Mouse (Mus musculus) bone marrow, adult 2 months (tissue): ENCODE measurements around the gene Plgrkt. TPM values are rescaled to one million over a fixed set of nuclear protein-coding genes. Genes with fewer than 3 reads are reported as not detected.

Experiments
- H3K27ac ChIP-seq: fragments of 200-500 bp; 2 replicates; pipeline ENCODE4 v1.5.1; 2012; ENCODE audit warnings: low read depth, mild to moderate bottlenecking, control low read depth, inconsistent platforms, low read length; ENCODE audit not compliant: control insufficient read depth, poor library complexity, insufficient read depth
- H3K4me1 ChIP-seq: fragments of 200-500 bp; 2 replicates; pipeline ENCODE4 v1.6.1; 2011; ENCODE audit warnings: low read length; ENCODE audit not compliant: control insufficient read depth, insufficient read depth
- H3K4me3 ChIP-seq: fragments of 200-500 bp; replicated peaks from 2 replicates; pipeline ENCODE3; 2011; ENCODE audit warnings: mild to moderate bottlenecking, low read depth, low read length, control low read depth; ENCODE audit not compliant: control insufficient read depth
- CTCF ChIP-seq: fragments of 200-500 bp; IDR thresholded peaks from 2 replicates; pipeline ENCODE4 v1.5.1; 2011; ENCODE audit warnings: low read length, control low read depth; ENCODE audit not compliant: control insufficient read depth, insufficient read depth
- POLR2A ChIP-seq: fragments of 200-500 bp; IDR thresholded peaks from 2 replicates; pipeline ENCODE4 v1.6.1; 2011; ENCODE audit warnings: low read depth, mild to moderate bottlenecking, control low read depth, low read length, borderline replicate concordance; ENCODE audit not compliant: control insufficient read depth
- WGBS: fragments of 180-500 bp; shearing (Covaris S2); methylation state at CpG from one replicate; pipeline ENCODE4 v1.1.7; 2018; 5-methylcytosine and 5-hydroxymethylcytosine counted together
- polyA plus RNA-seq: library from polyadenylated mRNA; stranded (reverse); fragments of >200 nt; gene quantifications from 2 replicates; pipeline ENCODE4 v1.2.4, GENCODE M21; 2011; ENCODE audit warnings: low replicate concordance; ENCODE audit not compliant: missing spikeins, insufficient read depth, insufficient read length

Plgrkt gene
- polyA plus RNA-seq, 1 experiment, result 55.8 TPM

DNA sequence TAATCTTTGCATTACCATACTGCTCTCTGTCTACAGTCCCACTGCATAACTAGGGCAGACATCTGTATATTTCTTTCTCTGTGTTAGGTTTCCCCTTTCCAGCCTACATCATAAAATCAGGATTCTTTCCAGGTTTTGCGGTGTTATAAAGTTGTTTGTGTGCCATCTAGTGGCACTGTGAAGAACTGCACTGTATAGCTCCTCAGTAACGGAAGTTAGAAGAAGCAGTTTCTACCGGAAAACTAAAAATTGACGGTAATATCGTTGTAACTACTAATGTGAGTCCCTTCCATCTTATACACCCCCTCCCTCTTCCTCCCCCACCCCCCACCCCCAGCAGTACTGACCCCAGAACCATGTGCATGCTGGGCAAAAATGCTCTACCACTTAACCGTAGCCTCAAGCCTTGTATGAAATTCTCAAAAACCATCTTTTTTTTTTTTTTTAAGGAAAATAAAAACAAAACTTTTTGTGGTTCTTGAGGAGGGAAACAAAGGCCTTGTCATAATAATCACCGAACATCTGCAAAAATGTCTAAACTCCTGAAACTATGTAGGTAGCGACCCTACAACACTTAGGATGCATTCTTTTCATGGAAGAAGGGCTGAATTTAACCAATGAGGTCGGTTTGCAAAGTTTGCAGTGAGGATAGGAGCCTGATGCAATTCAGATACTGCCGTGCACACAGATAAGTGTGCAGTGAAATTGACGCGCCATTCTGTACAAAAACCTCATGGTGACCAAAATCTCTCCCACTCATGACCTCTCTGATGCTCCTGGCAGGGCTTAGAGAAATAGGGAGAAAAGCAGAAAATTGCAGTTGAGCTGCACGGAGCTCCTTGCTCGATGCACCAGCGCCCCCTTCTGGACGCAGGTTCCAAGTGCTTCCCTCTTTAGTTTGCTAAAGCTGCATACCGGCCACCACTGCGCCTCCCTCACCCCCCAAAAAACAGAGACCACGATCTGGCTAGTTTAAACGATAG is 12.0 kb downstream of the Plgrkt start:
- TF ChIP-seq POLR2A (no peak), CTCF (peak; percentile 98)
- no peaks in the 10 kb centered on the region for H3K4me1 ChIP-seq
- no peak overlapping the region for H3K27ac ChIP-seq
- peak overlapping the region; percentile 51 for H3K4me3 ChIP-seq
- 3% methylated on average over 20 of the region's 20 CpGs for WGBS

- no peak for TF ChIP-seq CTCF
- no peak for TF ChIP-seq POLR2A
- Histone ChIP-seq H3K27ac (no peak overlapping the region), H3K4me1 (no peaks in the 10 kb centered on the region), H3K4me3 (no peak overlapping the region)
- WGBS, result 78% methylated on average over 5 of the region's 5 CpGs
Observed at GRCm38 (mm10) chr19:29350991-29351390, 16.2 kb downstream of the Plgrkt start.

DNA sequence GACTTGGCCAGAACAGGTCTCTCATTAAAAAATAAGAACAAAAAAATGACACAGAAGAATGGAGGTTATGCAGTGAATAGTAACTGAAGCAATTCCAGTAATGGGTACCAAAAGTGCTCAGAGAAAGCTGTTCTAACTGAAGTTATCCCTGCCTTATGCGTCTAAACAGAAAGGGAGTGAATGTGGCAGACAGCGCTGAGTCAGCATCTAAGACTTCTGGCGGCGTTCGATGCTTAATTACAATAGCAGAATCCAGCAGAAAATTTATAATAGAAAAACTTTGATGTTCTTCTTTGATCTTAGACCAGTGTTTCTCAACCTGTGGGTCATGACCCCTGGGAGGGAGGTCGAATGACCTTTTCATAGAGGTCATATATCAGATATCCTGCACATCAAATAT is 21.6 kb downstream of the Plgrkt start:
- WGBS, result 84% methylated on average over 6 of the region's 6 CpGs
- TF ChIP-seq POLR2A, result no peak
- TF ChIP-seq CTCF, result no peak
- no peaks in the 10 kb centered on the region for H3K4me1 ChIP-seq
- H3K4me3 ChIP-seq, result no peak overlapping the region
- no peak overlapping the region for H3K27ac ChIP-seq

DNA sequence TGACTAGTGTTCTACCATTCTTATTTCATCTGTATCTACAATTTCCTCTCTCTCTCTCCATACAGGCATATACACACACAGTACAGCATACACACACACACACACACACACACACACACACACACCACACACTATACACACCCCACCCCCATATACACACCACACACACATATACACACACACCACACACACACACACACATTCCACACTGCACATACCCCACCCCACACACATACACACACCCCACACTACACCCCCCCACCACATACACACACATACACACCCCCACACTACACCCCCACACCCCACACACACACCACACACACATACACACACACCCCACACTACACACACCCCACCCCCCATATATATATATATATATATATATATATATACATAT is 22.3 kb downstream of the Plgrkt start:
- Histone ChIP-seq H3K4me1 (no peaks in the 10 kb centered on the region), H3K4me3 (no peak overlapping the region), H3K27ac (no peak overlapping the region)
- TF ChIP-seq POLR2A (no peak), CTCF (no peak)

GRCm38 (mm10) chr19:29342281-29342680 is 24.9 kb downstream of the Plgrkt start:
- no peak overlapping the region for H3K4me3 ChIP-seq
- TF ChIP-seq POLR2A, result no peak
- no peak for TF ChIP-seq CTCF
- H3K4me1 ChIP-seq, result no peaks in the 10 kb centered on the region
- WGBS, result 80% methylated on average over 6 of the region's 6 CpGs
- H3K27ac ChIP-seq, result no peak overlapping the region

DNA sequence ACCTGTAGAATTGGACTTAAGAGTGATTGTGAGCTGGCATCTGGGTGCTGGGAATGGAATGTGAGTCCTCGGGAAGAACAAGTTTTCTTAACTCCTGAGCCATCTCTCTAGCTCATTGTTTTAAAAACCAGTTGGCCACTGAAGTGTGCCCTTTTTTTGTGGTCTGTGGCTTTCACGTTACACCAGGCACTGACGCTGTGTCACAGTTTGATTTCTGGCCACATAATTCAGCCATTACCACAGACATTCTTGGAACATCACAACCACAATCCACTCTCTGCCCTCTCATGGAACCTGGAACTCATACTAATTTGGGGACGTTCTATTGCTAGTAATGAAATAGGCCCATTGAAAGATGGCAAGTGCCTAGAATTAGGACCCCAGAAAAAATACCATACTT is 26.2 kb downstream of the Plgrkt start:
- Histone ChIP-seq H3K4me3 (no peak overlapping the region), H3K27ac (no peak overlapping the region), H3K4me1 (no peaks in the 10 kb centered on the region)
- 21% methylated on average over 4 of the region's 4 CpGs for WGBS
- TF ChIP-seq CTCF (no peak), POLR2A (no peak)

- 81% methylated on average over 2 of the region's 2 CpGs for WGBS
- no peak for TF ChIP-seq POLR2A
- no peak for TF ChIP-seq CTCF
- Histone ChIP-seq H3K27ac (no peak overlapping the region), H3K4me1 (no peaks in the 10 kb centered on the region), H3K4me3 (no peak overlapping the region)
Observed at GRCm38 (mm10) chr19:29336624-29337023, 30.6 kb downstream of the Plgrkt start.

- Histone ChIP-seq H3K4me1 (no peaks in the 10 kb centered on the region), H3K4me3 (no peak within 1 kb of the TSS), H3K27ac (no peak within 1 kb of the TSS)
- no peak for TF ChIP-seq POLR2A
- TF ChIP-seq CTCF, result no peak
- 18% methylated on average over 23 of the region's 23 CpGs for WGBS
Observed at GRCm38 (mm10) chr19:29334068-29334745, 33.0 kb downstream of the Plgrkt start, which contains the start of gene Rln1. Gene Rln1, minus strand, starts transcription at chr19:29334670.
